ENCODE assay signal across 8 mouse cellular contexts in the genomic region with DNA sequence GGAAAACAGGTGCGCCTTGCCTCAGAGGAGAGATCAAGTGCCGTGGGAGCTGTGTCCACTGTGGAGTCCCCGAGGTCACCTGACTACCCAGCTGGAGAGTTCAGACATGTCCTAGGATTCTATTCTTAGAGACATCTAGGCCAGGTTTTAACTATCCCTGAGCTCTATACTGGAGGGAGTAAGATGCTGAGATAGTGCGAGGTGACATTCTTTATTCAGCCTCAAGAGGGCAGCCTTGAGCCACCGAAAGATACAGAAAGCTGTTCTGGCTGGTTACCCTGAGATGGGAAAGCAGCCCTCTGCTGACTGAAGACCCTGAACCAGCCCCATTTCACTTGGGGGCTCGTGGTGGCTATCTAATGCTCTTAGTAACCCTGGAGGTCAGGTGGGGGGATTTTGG. TPM values are rescaled to one million over a fixed set of nuclear protein-coding genes. Genes with fewer than 3 reads are reported as not detected.
DNase-seq lines count a peak whose midpoint lies in the region; ATAC-seq lines count a peak whose summit lies in the region.

No protein-coding gene starts in this region.

- intact Hi-C loops in left cerebral cortex, postnatal 25 days (cut with DNase I): loop anchor here (2.0 kb wide), 2 partner anchors 64 to 470 kb away; no protein-coding TSS in a partner anchor

- H3K4me2 ChIP-seq in midbrain, embryonic 11.5 days: no peak overlapping the region
- H3K4me2 ChIP-seq in stomach, embryonic 15.5 days: no peak overlapping the region

- no peaks in the 10 kb centered on the region for H3K9me3 ChIP-seq in midbrain, embryonic 11.5 days (ENCODE audit: control insufficient read depth, low read length)
- no peaks in the 10 kb centered on the region for H3K9me3 ChIP-seq in stomach, embryonic 15.5 days

- WGBS in midbrain, embryonic 11.5 days: 6% methylated on average over 6 of the region's 6 CpGs
- 5% methylated on average over 6 of the region's 6 CpGs for WGBS in stomach, embryonic 15.5 days

- peak; percentile 68 for ATAC-seq in granulocyte monocyte progenitor cell, adult 5-6 weeks (replicated peaks; ENCODE audit: poor library complexity, severe bottlenecking)
- peak; percentile 64 for ATAC-seq in midbrain, embryonic 11.5 days (ENCODE audit: low FRiP score)
- peak; percentile 33; the same call in 1 of the 2 replicates for ATAC-seq in stomach, embryonic 15.5 days (ENCODE audit: insufficient read depth, low FRiP score, low read depth)

- no peaks in the 10 kb centered on the region for H3K4me1 ChIP-seq in midbrain, embryonic 11.5 days (ENCODE audit: control insufficient read depth, insufficient read depth, low read length)
- peaks cover 10% of the 10 kb centered on the region; the same call in 1 of the 2 replicates for H3K4me1 ChIP-seq in stomach, embryonic 15.5 days

- H3K27ac ChIP-seq in midbrain, embryonic 11.5 days (ENCODE audit: low read depth, low read length): no peak overlapping the region
- no peak overlapping the region for H3K27ac ChIP-seq in stomach, embryonic 15.5 days

- H3K27me3 ChIP-seq in midbrain, embryonic 11.5 days (ENCODE audit: control insufficient read depth, insufficient read depth, low read length): no peaks in the 10 kb centered on the region; the same call in 1 of the 2 replicates
- H3K27me3 ChIP-seq in stomach, embryonic 15.5 days (replicated peaks): no peaks in the 10 kb centered on the region

- H3K4me3 ChIP-seq in midbrain, embryonic 11.5 days (ENCODE audit: low read depth, low read length): no peak overlapping the region
- no peak overlapping the region for H3K4me3 ChIP-seq in stomach, embryonic 15.5 days (replicated peaks)

- peak; percentile 57 for DNase-seq in urinary bladder, postnatal 14 days (ENCODE audit: low spot score)
- no peak for DNase-seq in urinary bladder, postnatal 4 days (ENCODE audit: low spot score in 2 of 2)
- peak; percentile 91 for DNase-seq in embryo, embryonic 10 days (ENCODE audit: low spot score)
- peak; percentile 59 for DNase-seq in kidney, adult 11 months
- peak; percentile 82 to 84 for DNase-seq in left cerebral cortex, postnatal 25 days (ENCODE audit: low spot score in 2 of 2)
- peak; percentile 98 for DNase-seq in midbrain, embryonic 11.5 days (ENCODE audit: low spot score, missing footprints)

- H3K9ac ChIP-seq in midbrain, embryonic 11.5 days (ENCODE audit: low read length): no peak overlapping the region
- H3K9ac ChIP-seq in stomach, embryonic 15.5 days: no peak overlapping the region

- no peaks in the 10 kb centered on the region for H3K36me3 ChIP-seq in midbrain, embryonic 11.5 days (ENCODE audit: control insufficient read depth, insufficient read depth, low read length)
- H3K36me3 ChIP-seq in stomach, embryonic 15.5 days: no peaks in the 10 kb centered on the region

RNA-seq across cellular contexts. Expression of a gene that starts 7.1 kb away (rescaled TPM):
- not detected in 2 replicates for total RNA-seq in granulocyte monocyte progenitor cell, adult 5-6 weeks (2014; fragmentation: Nextera tagmentation)
- total RNA-seq in granulocyte monocyte progenitor cell, adult 5-6 weeks (2017): not detected in 2 replicates
- not detected for total RNA-seq in left cerebral cortex, postnatal 25 days (2021)
- not detected in 2 replicates for polyA plus RNA-seq in midbrain, embryonic 11.5 days (2014; fragmentation: Nextera tagmentation; extraction: Ambion mirVana)
- not detected in 2 replicates for polyA plus RNA-seq in stomach, embryonic 15.5 days (2015; fragmentation: Nextera tagmentation; extraction: Ambion mirVana)

RNA-seq across cellular contexts. Expression of a gene that starts 27.4 kb away (rescaled TPM):
- total RNA-seq in granulocyte monocyte progenitor cell, adult 5-6 weeks (2014; fragmentation: Nextera tagmentation): not detected in 2 replicates
- total RNA-seq in granulocyte monocyte progenitor cell, adult 5-6 weeks (2017): not detected in 2 replicates
- total RNA-seq in left cerebral cortex, postnatal 25 days (2021): under 1 TPM; 0.64 to 0.85 TPM
- polyA plus RNA-seq in midbrain, embryonic 11.5 days (2014; fragmentation: Nextera tagmentation; extraction: Ambion mirVana): 0.45 and 0.81 TPM in 2 replicates
- polyA plus RNA-seq in stomach, embryonic 15.5 days (2015; fragmentation: Nextera tagmentation; extraction: Ambion mirVana): 35.9 and 44.0 TPM in 2 replicates

Comparison
In these comparisons a context has a peak if more than half of its experiments do, and no peak if none do; other contexts are left out.
1. DNase-seq: peak in urinary bladder, postnatal 14 days (single experiment), embryo, embryonic 10 days (single experiment), kidney, adult 11 months (single experiment), left cerebral cortex, postnatal 25 days (2 of 2) and midbrain, embryonic 11.5 days (single experiment); none in urinary bladder, postnatal 4 days (0 of 2).
2. Peak in every context shown above with its lines, with median percentiles within 50 percentile points of each other: ATAC-seq.